Mouse (Mus musculus) liver, embryonic 14.5 days (tissue): Measurements from ENCODE around the gene Cbfb.
A peak's percentile ranks its signal among the peaks of the same experiment; 100 is the strongest.

Source experiments
- CTCF ChIP-seq: IDR thresholded peaks from 2 replicates; pipeline ENCODE4 v1.5.1; 2016; ENCODE audit warnings: antibody characterized with exemption, low read depth, control low read depth
- EP300 ChIP-seq: IDR thresholded peaks from 2 replicates; pipeline ENCODE4 v1.6.1; 2016; ENCODE audit warnings: antibody characterized with exemption, low read depth

DNA sequence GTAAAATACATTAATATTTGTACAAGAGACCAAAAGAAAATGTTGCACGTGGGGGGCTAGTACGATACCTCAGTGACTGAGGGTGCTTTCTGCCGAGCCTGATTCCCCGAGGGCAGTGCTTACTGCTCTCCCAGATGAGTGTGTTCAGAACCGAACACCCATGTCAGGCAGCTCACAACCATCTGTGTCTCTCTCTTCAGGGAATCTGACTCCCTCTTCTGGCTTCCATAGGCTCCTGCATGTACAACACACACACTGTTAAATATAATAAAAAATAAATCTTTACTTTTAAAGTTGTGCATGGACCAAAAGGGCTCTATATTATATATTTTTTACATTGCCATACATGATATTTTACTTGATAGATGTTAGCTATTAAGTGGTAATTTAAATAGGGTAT, 43.6 kb downstream of the Cbfb start:
- TF ChIP-seq CTCF (peak; percentile 29), EP300 (no peak)
